ENCODE assay signal across 12 mouse cellular contexts in the genomic region with DNA sequence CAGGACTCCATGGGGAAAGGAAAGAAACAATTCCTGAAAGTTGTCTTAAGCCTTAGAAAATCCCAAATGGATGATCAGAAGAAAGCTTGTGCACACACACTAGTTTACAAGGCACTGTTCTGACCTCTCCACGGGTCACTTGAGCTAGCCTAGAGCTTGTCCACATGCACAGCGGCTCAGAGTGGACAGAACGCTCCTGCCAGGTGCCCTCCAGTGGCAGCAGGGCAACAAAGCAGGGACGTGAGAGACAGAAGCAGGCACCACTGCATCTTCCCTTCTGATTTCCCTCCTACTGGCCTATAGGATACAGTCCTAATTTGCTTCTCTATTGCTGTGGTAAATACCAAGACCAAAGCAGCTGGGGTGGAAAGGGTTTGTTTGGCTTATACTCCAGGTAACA. TPM values are rescaled to one million over a fixed set of nuclear protein-coding genes. Genes with fewer than 3 reads are reported as not detected.
DNase-seq lines count a peak whose midpoint lies in the region.
"Had no signal": no experiment of that assay in that cellular context is flagged by ENCODE, and none has a peak within 500 bp of the region (broad histone marks: within the 10 kb centered on the region; RNA-seq: fewer than 3 reads in every experiment).

No protein-coding gene starts in this region.

- no peak overlapping the region for H3K27ac ChIP-seq in embryonic facial prominence, embryonic 10.5 days (replicated peaks)
- H3K27ac ChIP-seq: heart, embryonic 15.5 days; neural tube, embryonic 12.5 days had no signal

- no peaks in the 10 kb centered on the region for H3K27me3 ChIP-seq in embryonic facial prominence, embryonic 10.5 days (replicated peaks; ENCODE audit: low read depth, poor library complexity, severe bottlenecking)
- H3K27me3 ChIP-seq: heart, embryonic 15.5 days; neural tube, embryonic 12.5 days had no signal

- H3K4me3 ChIP-seq in embryonic facial prominence, embryonic 10.5 days = no peak overlapping the region
- H3K4me3 ChIP-seq: erythroblast, embryonic 14.5 days; heart, embryonic 15.5 days; neural tube, embryonic 12.5 days had no signal

- no peaks in the 10 kb centered on the region for H3K36me3 ChIP-seq in embryonic facial prominence, embryonic 10.5 days (replicated peaks)
- H3K36me3 ChIP-seq: neural tube, embryonic 12.5 days had no signal

- intact Hi-C loops in left cerebral cortex, postnatal 4 days (cut with DNase I) = no loop called here
- intact Hi-C loops in left cerebral cortex, postnatal 10 days (cut with DNase I) = no loop called here

- DNase-seq in adrenal gland, adult 2 months = peak; percentile 27
- no peak for DNase-seq in adrenal gland, postnatal 4 days (ENCODE audit: low spot score in 2 of 2)
- DNase-seq in left cerebral cortex, postnatal 4 days = peak; percentile 17
- no peak for DNase-seq in left cerebral cortex, postnatal 10 days (ENCODE audit: extremely low spot score in 1 of 2, low spot score in 2 of 2)
- peak; percentile 27 for DNase-seq in embryonic facial prominence, embryonic 10.5 days (ENCODE audit: low spot score)
- DNase-seq in mesoderm, embryonic 11.5 days (ENCODE audit: low read depth, low spot score) = peak; percentile 23
- no peak for DNase-seq in thymus, postnatal 10 days (ENCODE audit: low spot score in 2 of 2)
- DNase-seq in gastrocnemius, adult 8-10 months (ENCODE audit: low spot score in 2 of 2) = no peak

- H3K9me3 ChIP-seq in embryonic facial prominence, embryonic 10.5 days = no peaks in the 10 kb centered on the region
- H3K9me3 ChIP-seq: heart, embryonic 15.5 days; neural tube, embryonic 12.5 days had no signal

- 11% methylated on average over 4 of the region's 4 CpGs for WGBS in embryonic facial prominence, embryonic 10.5 days

- H3K4me1 ChIP-seq in embryonic facial prominence, embryonic 10.5 days = no peaks in the 10 kb centered on the region
- H3K4me1 ChIP-seq: heart, embryonic 15.5 days; neural tube, embryonic 12.5 days had no signal

RNA-seq across cellular contexts. Expression of a gene that starts 16.3 kb away (rescaled TPM):
- total RNA-seq in adrenal gland, adult 2 months (2021) = 1 to 10 TPM; 3.0 to 3.1 TPM
- 0.62 and 1.5 TPM in 2 replicates for polyA plus RNA-seq in adrenal gland, adult 2 months (2012; rRNA removed)
- 1 to 10 TPM; 1.7 to 2.8 TPM for total RNA-seq in adrenal gland, postnatal 4 days (2021)
- 1 to 10 TPM in 1 of 2 experiments, under 1 TPM in 1; 0.44 to 1.1 TPM for total RNA-seq in left cerebral cortex, postnatal 4 days (2021)
- under 1 TPM in 1 of 2 experiments, not detected in 1; 0.28 TPM for total RNA-seq in left cerebral cortex, postnatal 10 days (2021)
- 0.05 and 0.22 TPM in 2 replicates for polyA plus RNA-seq in embryonic facial prominence, embryonic 10.5 days (2016; fragmentation: Nextera tagmentation; extraction: Ambion mirVana)
- 1 to 10 TPM; 1.8 to 2.6 (median 2.2) TPM for total RNA-seq in gastrocnemius, adult 8-10 months (2022)
- polyA plus RNA-seq: erythroblast, embryonic 14.5 days; neural tube, embryonic 12.5 days; stomach, embryonic 14.5 days had no signal

RNA-seq across cellular contexts. Expression of a gene that starts 54.9 kb away (rescaled TPM):
- total RNA-seq in adrenal gland, adult 2 months (2021) = 1 to 10 TPM; 1.0 to 1.2 TPM
- polyA plus RNA-seq in adrenal gland, adult 2 months (2012; rRNA removed) = 0.40 and 0.43 TPM in 2 replicates
- total RNA-seq in adrenal gland, postnatal 4 days (2021) = 1 to 10 TPM; 1.8 to 7.8 TPM
- under 1 TPM in 1 of 2 experiments, not detected in 1; 0.50 TPM for total RNA-seq in left cerebral cortex, postnatal 4 days (2021)
- under 1 TPM; 0.17 to 0.53 TPM for total RNA-seq in left cerebral cortex, postnatal 10 days (2021)
- not detected in 2 replicates for polyA plus RNA-seq in embryonic facial prominence, embryonic 10.5 days (2016; fragmentation: Nextera tagmentation; extraction: Ambion mirVana)
- total RNA-seq in gastrocnemius, adult 8-10 months (2022) = under 1 TPM; 0.17 to 0.54 (median 0.43) TPM
- polyA plus RNA-seq: erythroblast, embryonic 14.5 days; heart, embryonic 15.5 days; stomach, embryonic 14.5 days had no signal

Comparison
In these comparisons a context has a peak if more than half of its experiments do, and no peak if none do; other contexts are left out.
1. DNase-seq: peak in adrenal gland, adult 2 months (single experiment), left cerebral cortex, postnatal 4 days (single experiment), embryonic facial prominence, embryonic 10.5 days (single experiment) and mesoderm, embryonic 11.5 days (single experiment); none in adrenal gland, postnatal 4 days (0 of 2), left cerebral cortex, postnatal 10 days (0 of 2), thymus, postnatal 10 days (0 of 2) and gastrocnemius, adult 8-10 months (0 of 2).